Mouse (Mus musculus): Measurements from ENCODE around the gene Slc22a4.

DNA sequence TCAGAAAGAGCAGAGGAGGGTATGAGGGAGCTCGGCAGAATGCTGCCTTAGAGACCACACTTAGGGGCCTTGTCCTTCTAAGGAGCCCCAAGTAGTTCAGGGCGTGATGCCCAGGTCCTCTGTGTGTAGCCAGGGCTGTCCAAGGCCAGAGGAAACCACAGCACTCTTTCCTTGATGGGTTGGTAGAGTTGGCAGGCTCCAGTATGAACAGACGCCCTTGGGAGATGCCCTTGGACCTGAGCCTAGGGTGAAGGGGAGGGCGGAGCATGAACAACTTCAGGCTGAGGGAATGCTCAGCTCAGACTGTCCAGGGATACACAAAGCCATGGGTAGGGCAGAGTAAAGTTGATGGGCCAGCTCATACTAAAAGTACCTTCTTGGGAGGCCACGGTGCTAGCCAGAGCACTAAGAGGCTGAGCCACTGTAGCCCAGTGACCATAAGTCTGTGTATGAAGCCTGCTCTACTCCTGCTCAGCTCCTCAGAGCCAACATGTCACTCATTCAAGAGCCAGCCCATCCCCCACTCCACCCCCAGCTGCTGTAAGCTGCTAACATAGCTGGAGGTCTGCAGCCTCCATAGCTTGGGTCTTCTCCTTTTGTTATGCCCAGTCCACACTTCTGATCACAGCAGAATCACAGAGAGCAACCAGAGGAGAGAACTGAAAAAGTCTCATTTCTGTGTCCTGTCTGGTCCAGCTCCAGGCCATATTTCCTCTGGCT, 44.0 kb upstream of the Slc22a4 start:
- no peak for TF ChIP-seq CTCF (IDR thresholded peaks at IDR 0.05; ENCODE audit: extremely low read depth, insufficient read length, insufficient replicate concordance, low read depth, low read length)
- TF ChIP-seq POLR2A (IDR thresholded peaks at IDR 0.05; ENCODE audit: low read depth, low read length), result no peak
